Mouse (Mus musculus) limb, embryonic 14.5 days (tissue): ENCODE measurements around the gene Cdk15. TPM values are rescaled to one million over a fixed set of nuclear protein-coding genes. Genes with fewer than 3 reads are reported as not detected.

Experiments used
- ATAC-seq: fragments of 200-750 bp; cut with Nextera tagmentation; 2 replicates; pipeline ENCODE4 v1.8.0; 2017; ENCODE audit warnings: low read depth, moderate number of reproducible peaks, moderate TSS enrichment; ENCODE audit not compliant: low FRiP score
- DNase-seq: peaks from one replicate; pipeline ENCODE4 v3.0.0-alpha.2; 2015; ENCODE audit warnings: low spot score
- H3K27ac ChIP-seq: fragments of 300-500 bp; sonication (generic); replicated peaks from 2 replicates; pipeline ENCODE4 v1.5.1; 2014; ENCODE audit warnings: low read depth, mild to moderate bottlenecking, low read length, moderate library complexity, mixed read lengths
- H3K27me3 ChIP-seq: fragments of 300-500 bp; sonication (generic); 2 replicates; pipeline ENCODE4 v1.6.1; 2014; ENCODE audit warnings: low read length, mixed read lengths; ENCODE audit not compliant: control insufficient read depth, insufficient read depth
- H3K36me3 ChIP-seq: fragments of 300-500 bp; sonication (generic); 2 replicates; pipeline ENCODE4 v1.6.1; 2014; ENCODE audit warnings: mild to moderate bottlenecking, low read length, moderate library complexity, mixed read lengths; ENCODE audit not compliant: control insufficient read depth, insufficient read depth
- H3K4me1 ChIP-seq: fragments of 300-500 bp; sonication (generic); 2 replicates; pipeline ENCODE4 v1.6.1; 2014; ENCODE audit warnings: antibody characterized with exemption, low read length, mixed read lengths; ENCODE audit not compliant: control insufficient read depth, insufficient read depth
- H3K4me2 ChIP-seq: fragments of 300-500 bp; sonication (generic); replicated peaks from 2 replicates; pipeline ENCODE4 v1.6.1; 2014; ENCODE audit warnings: low read depth, mild to moderate bottlenecking, low read length, moderate library complexity; ENCODE audit not compliant: severe bottlenecking
- H3K4me3 ChIP-seq: fragments of 300-500 bp; sonication (generic); replicated peaks from 2 replicates; pipeline ENCODE4 v1.5.1; 2014; ENCODE audit warnings: low read length
- H3K9ac ChIP-seq: fragments of 300-500 bp; sonication (generic); 2 replicates; pipeline ENCODE4 v1.6.1; 2014; ENCODE audit warnings: mild to moderate bottlenecking, low read depth, low read length, moderate library complexity; ENCODE audit not compliant: severe bottlenecking
- H3K9me3 ChIP-seq: fragments of 300-500 bp; sonication (generic); 2 replicates; pipeline ENCODE4 v1.6.1; 2016; ENCODE audit warnings: low read length; ENCODE audit not compliant: control insufficient read depth
- POLR2A ChIP-seq: fragments of 200-500 bp; IDR thresholded peaks from 2 replicates; pipeline ENCODE4 v1.8.0; 2012; ENCODE audit warnings: inconsistent platforms, mild to moderate bottlenecking, moderate library complexity, borderline replicate concordance; ENCODE audit not compliant: insufficient read depth, insufficient read length; ENCODE audit errors: extremely low read depth
- WGBS: fragments of 180-500 bp; shearing (Covaris S2); extraction: QIAGEN DNeasy Blood & Tissue Kit; methylation state at CpG from one replicate; pipeline ENCODE4 v1.1.7; 2014; 5-methylcytosine and 5-hydroxymethylcytosine counted together
- polyA plus RNA-seq, 2 experiments: library from polyadenylated mRNA; depleted of rRNA in 1 of 2; stranded (reverse) in 1 of 2; unstranded in 1 of 2; fragments of >200 nt; fragmentation: Nextera tagmentation in 1 of 2; extraction: Ambion mirVana in 1 of 2; gene quantifications; 2 replicates each; pipeline versions ENCODE4 v1.2.1 to v1.2.3; 2012 to 2014

The Cdk15 gene
- polyA plus RNA-seq, 2 experiments, result 0.34 to 0.48 TPM

DNA sequence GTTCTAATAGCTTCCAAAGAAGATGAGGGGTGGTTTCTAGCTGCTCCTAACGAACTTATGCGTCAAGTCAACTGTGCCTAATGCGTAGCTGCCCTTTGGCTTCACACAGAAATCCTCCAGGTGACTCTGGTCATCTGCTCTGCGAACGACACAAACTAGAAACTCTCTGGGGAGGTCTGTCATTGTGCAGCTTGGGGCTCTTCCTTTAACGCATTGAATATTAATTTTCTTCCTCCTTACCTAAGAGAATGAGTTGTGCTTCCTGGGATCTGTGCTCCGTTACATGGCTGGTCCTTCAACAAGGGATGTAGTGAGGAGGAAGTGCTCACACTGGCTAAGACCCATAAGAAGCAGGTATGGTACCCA, 112.6 kb downstream of the Cdk15 start:
- WGBS, result 46% methylated on average over 7 of the region's 7 CpGs
- DNase-seq (no peak), ATAC-seq (no peak)
- H3K36me3 ChIP-seq, result no peaks in the 10 kb centered on the region
- H3K9me3 ChIP-seq, result no peaks in the 10 kb centered on the region
- no peak overlapping the region for H3K4me2 ChIP-seq
- no peak for TF ChIP-seq POLR2A
- H3K4me1 ChIP-seq, result peaks cover 12% of the 10 kb centered on the region
- H3K27me3 ChIP-seq, result 0 out of 2 replicates have a peak, but pooled peaks cover 4% of the 10 kb centered on the region
- no peak overlapping the region for H3K27ac ChIP-seq
- no peak overlapping the region for H3K9ac ChIP-seq
- H3K4me3 ChIP-seq, result no peak overlapping the region

DNA sequence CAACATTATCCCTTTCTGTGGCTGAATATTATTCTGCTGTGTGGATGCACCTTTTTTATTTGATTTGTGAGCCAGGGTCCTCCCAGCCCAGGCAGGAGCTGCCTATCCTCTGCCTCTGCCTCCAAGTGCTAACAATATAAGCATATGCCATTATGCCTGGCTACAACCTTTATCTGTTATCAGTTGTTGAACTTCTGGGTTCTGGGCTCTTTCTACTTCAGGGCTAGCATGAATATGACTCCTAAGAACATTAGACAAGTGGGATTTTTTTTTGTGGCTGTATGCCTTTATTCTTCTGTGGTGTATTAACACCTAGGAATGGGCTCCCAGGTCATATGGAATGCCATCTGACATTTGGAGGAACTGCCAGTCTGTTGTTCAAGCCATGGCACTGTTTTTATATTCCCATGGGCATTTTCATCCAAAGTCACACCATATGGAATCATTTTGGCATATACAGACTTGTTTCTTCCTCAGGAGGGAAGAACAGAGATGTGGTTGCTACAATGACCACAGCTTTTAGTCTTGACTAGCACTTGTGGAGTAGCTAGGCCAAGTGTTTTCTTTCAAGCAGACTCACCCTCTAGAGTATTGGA, 113.7 kb downstream of the Cdk15 start:
- no peak for ATAC-seq

DNA sequence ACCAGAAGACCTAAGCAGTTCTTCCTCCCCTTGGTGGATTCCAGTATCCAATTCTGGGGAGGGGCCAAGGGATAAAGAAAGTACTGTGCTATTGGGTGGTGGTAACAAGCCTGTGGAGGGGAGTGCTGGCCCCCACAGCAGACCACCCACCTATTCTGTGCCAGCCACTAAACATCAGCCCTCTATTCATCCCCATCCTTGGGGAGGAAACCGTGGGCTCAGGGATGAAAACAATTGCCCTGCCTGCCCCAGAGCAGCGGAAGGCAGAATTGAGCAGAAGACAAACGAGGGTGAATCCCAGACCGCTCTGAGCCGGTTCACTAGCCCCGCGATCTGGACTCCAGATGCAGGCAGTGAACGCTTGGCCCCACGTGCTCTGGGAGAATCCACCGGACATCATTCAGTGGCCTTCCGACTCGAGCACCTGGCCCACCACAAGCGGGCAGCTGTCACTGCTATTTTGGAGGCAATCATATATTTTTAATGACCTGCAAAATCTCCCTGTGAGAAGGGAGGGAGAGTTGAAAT, 119.4 kb downstream of the Cdk15 start:
- peaks cover 9% of the 10 kb centered on the region for H3K4me1 ChIP-seq
- no peak overlapping the region; the same call in 1 of the 2 replicates for H3K27ac ChIP-seq
- H3K4me2 ChIP-seq, result 0 out of 2 replicates have a peak overlapping the region, but pooled peaks have one; percentile 1
- TF ChIP-seq POLR2A, result no peak
- ATAC-seq, result no peak
- H3K9me3 ChIP-seq, result no peaks in the 10 kb centered on the region
- H3K36me3 ChIP-seq, result no peaks in the 10 kb centered on the region
- H3K9ac ChIP-seq, result no peak overlapping the region
- no peak overlapping the region for H3K4me3 ChIP-seq
- no peak for DNase-seq
- no peaks in the 10 kb centered on the region for H3K27me3 ChIP-seq
- 9% methylated on average over 13 of the region's 13 CpGs for WGBS

More for the DNA sequence above, 113.7 kb downstream of the Cdk15 start:
- Histone ChIP-seq H3K9ac (no peak overlapping the region), H3K4me3 (no peak overlapping the region), H3K4me1 (peaks cover 12% of the 10 kb centered on the region), H3K4me2 (no peak overlapping the region), H3K36me3 (no peaks in the 10 kb centered on the region), H3K27me3 (0 out of 2 replicates have a peak, but pooled peaks cover 4% of the 10 kb centered on the region), H3K9me3 (no peaks in the 10 kb centered on the region), H3K27ac (no peak overlapping the region)
- no peak for TF ChIP-seq POLR2A
- no peak for DNase-seq

DNA sequence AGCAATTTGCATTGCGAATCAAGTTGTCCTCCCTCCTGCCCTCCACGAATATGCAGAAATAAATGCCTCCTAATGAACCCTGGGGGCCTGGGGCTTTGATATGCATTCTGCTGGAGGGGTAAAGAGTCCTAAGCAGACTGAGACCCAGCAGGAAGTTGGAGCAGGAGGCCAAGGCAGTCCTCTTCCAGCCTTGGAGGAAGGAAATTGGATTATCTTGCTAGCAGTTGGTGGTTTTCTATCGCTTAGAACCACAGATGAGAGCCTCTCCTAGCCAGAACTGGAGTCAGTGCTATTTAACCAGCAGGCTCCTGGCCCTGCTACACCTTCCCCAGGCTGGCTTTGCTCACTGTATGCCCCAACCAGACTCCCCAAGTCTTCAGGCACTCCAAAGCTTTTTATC, 119.9 kb downstream of the Cdk15 start:
- Histone ChIP-seq H3K27ac (no peak overlapping the region; the same call in 1 of the 2 replicates), H3K36me3 (no peaks in the 10 kb centered on the region), H3K4me3 (no peak overlapping the region), H3K27me3 (no peaks in the 10 kb centered on the region), H3K9me3 (no peaks in the 10 kb centered on the region), H3K4me1 (peaks cover 9% of the 10 kb centered on the region), H3K9ac (no peak overlapping the region), H3K4me2 (no peak overlapping the region)
- 12% methylated on average over 3 of the region's 3 CpGs for WGBS
- ATAC-seq (no peak), DNase-seq (no peak)
- no peak for TF ChIP-seq POLR2A

DNA sequence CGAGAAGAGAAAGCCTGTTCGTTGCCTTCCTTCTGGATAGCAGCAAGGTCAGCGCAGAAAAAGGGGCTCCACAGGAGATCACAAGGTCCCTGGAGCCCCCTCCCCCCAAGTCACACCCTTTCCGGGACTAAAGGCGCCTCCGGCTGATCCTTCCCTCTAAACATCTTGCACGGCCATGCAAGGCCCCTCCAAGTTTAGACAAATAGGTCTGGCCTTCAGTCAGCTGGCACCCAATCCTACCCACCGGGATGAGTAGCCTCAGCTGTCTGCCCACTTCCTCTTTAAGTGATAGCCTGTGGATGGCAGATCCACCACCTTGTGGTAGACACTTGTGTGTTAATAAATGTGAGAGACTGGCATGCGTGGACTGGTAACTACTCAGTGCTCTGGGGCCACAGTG, 120.6 kb downstream of the Cdk15 start:
- DNase-seq (no peak), ATAC-seq (no peak)
- Histone ChIP-seq H3K9me3 (no peaks in the 10 kb centered on the region), H3K27ac (no peak overlapping the region), H3K4me1 (peaks cover 9% of the 10 kb centered on the region), H3K4me2 (no peak overlapping the region), H3K4me3 (no peak overlapping the region), H3K9ac (no peak overlapping the region), H3K27me3 (no peaks in the 10 kb centered on the region), H3K36me3 (no peaks in the 10 kb centered on the region)
- WGBS, result 73% methylated on average over 9 of the region's 9 CpGs
- no peak for TF ChIP-seq POLR2A
